Mouse (Mus musculus): ENCODE results near the gene Exoc4. TPM values are rescaled to one million over a fixed set of nuclear protein-coding genes. Genes with fewer than 3 reads are reported as not detected.

Gene Exoc4
- polyA plus RNA-seq, 1 experiment from 2014 or later = 9.8 TPM

DNA sequence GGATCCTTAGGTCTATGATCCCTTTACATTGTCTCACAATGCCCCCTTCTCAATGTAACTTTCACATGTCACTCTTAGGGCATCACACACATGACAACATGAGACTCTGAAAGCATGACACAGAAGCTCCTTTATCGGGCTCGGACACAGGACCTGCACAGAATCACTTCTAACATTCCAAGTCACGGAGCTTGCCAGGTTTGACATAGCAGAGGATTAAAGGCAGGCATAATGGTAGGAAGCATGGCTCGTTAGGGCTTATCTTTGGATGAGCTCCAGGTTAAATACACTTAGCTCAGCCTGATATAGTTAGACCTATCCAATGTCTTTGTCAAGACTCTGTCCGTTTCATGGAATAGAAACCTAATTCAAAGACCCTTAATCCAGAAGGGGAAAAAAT is 690.3 kb downstream of the Exoc4 start:
- Histone ChIP-seq H3K9ac (no peak overlapping the region), H3K36me3 (replicated peaks) (no peaks in the 10 kb centered on the region), H3K27ac (replicated peaks) (no peak overlapping the region), H3K4me2 (no peak overlapping the region), H3K9me3 (replicated peaks) (no peaks in the 10 kb centered on the region), H3K27me3 (no peaks in the 10 kb centered on the region), H3K4me3 (replicated peaks) (no peak overlapping the region), H3K4me1 (replicated peaks) (no peaks in the 10 kb centered on the region)
- ATAC-seq (ENCODE audit: insufficient read depth) = no peak
- 58% methylated on average over 5 of the region's 5 CpGs for WGBS (ENCODE audit: insufficient replicate concordance)

GRCm38 (mm10) chr6:33946911-33947489 is 698.1 kb downstream of the Exoc4 start:
- Histone ChIP-seq H3K27ac (replicated peaks) (no peak overlapping the region), H3K27me3 (no peaks in the 10 kb centered on the region), H3K4me1 (replicated peaks) (no peaks in the 10 kb centered on the region), H3K4me2 (no peak overlapping the region), H3K9ac (no peak overlapping the region), H3K9me3 (replicated peaks) (no peaks in the 10 kb centered on the region), H3K36me3 (replicated peaks) (no peaks in the 10 kb centered on the region), H3K4me3 (replicated peaks) (no peak overlapping the region)
- 51% methylated on average over 2 of the region's 2 CpGs for WGBS (ENCODE audit: insufficient replicate concordance)
- no peak for ATAC-seq (ENCODE audit: insufficient read depth)

DNA sequence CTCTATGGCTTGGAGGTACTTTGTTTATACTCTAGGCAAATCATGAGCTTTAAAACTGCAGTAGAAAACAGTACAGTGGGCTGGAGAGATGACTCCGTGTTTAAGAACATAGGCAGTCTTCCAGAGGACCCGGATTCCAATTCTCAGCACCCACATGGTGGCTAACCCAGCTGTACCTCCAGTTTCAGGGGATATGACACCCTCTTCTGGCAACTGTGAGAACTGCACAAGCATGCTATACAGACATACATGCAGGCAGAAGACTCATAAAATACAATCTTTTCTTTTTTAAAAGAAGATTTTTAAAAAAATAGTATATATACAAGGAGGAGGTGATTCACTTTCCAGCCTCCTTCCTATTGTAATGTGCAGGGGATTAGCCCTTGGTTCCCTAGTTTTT is 701.2 kb downstream of the Exoc4 start:
- no peaks in the 10 kb centered on the region for H3K36me3 ChIP-seq (replicated peaks)
- no peak overlapping the region for H3K27ac ChIP-seq (replicated peaks)
- no peaks in the 10 kb centered on the region for H3K9me3 ChIP-seq (replicated peaks)
- H3K9ac ChIP-seq = no peak overlapping the region
- 78% methylated on average over 2 of the region's 2 CpGs for WGBS (ENCODE audit: insufficient replicate concordance)
- H3K27me3 ChIP-seq = no peaks in the 10 kb centered on the region
- H3K4me2 ChIP-seq = no peak overlapping the region
- H3K4me1 ChIP-seq (replicated peaks) = no peaks in the 10 kb centered on the region
- H3K4me3 ChIP-seq (replicated peaks) = no peak overlapping the region
- no peak for ATAC-seq (ENCODE audit: insufficient read depth)

- no peaks in the 10 kb centered on the region for H3K36me3 ChIP-seq (replicated peaks)
- H3K27me3 ChIP-seq = no peaks in the 10 kb centered on the region
- no peaks in the 10 kb centered on the region for H3K9me3 ChIP-seq (replicated peaks)
- ATAC-seq (ENCODE audit: insufficient read depth) = no peak
- no peak overlapping the region for H3K27ac ChIP-seq (replicated peaks)
- H3K4me3 ChIP-seq (replicated peaks) = no peak overlapping the region
- 78% methylated on average over 7 of the region's 7 CpGs for WGBS (ENCODE audit: insufficient replicate concordance)
- no peak overlapping the region for H3K4me2 ChIP-seq
- no peaks in the 10 kb centered on the region for H3K4me1 ChIP-seq (replicated peaks)
- no peak overlapping the region for H3K9ac ChIP-seq
Measured at GRCm38 (mm10) chr6:33955469-33955868, 706.6 kb downstream of the Exoc4 start.

- WGBS (ENCODE audit: insufficient replicate concordance) = 69% methylated on average over 3 of the region's 3 CpGs
Measured at GRCm38 (mm10) chr6:33958281-33958680, 709.4 kb downstream of the Exoc4 start.

DNA sequence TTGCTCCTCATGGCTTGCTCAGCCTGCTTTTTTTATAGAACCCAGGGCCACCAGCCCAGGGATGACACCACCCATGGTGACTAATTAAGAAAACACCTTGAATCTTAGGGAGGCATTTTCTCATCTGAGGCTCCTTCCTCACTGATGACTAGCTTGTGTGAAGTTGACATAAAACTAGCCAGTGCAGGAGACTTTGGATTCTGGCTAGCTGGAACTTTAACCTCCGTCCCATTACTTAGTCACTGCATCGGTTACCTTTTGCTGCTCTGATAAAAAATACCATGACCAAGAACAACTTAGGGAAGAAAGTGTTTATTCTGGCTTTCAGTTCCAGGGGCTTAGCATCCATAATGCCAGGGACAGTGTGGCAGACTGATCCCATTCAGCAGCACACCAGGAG is 711.9 kb downstream of the Exoc4 start:
- Histone ChIP-seq H3K36me3 (replicated peaks) (no peaks in the 10 kb centered on the region), H3K27ac (replicated peaks) (no peak overlapping the region), H3K4me1 (replicated peaks) (no peaks in the 10 kb centered on the region), H3K9ac (no peak overlapping the region), H3K27me3 (no peaks in the 10 kb centered on the region), H3K9me3 (replicated peaks) (no peaks in the 10 kb centered on the region), H3K4me3 (replicated peaks) (no peak overlapping the region), H3K4me2 (no peak overlapping the region)
- no peak for ATAC-seq (ENCODE audit: insufficient read depth)
- whole genome bisulfite sequencing (ENCODE audit: insufficient replicate concordance) = 83% methylated on average over 2 of the region's 2 CpGs

More at GRCm38 (mm10) chr6:33958281-33958680, 709.4 kb downstream of the Exoc4 start:
- no peaks in the 10 kb centered on the region for H3K9me3 ChIP-seq (replicated peaks)
- H3K4me1 ChIP-seq (replicated peaks) = no peaks in the 10 kb centered on the region
- no peak overlapping the region for H3K4me3 ChIP-seq (replicated peaks)
- ATAC-seq (ENCODE audit: insufficient read depth) = no peak
- H3K4me2 ChIP-seq = no peak overlapping the region
- H3K9ac ChIP-seq = no peak overlapping the region
- H3K27ac ChIP-seq (replicated peaks) = no peak overlapping the region
- no peaks in the 10 kb centered on the region for H3K27me3 ChIP-seq
- H3K36me3 ChIP-seq (replicated peaks) = no peaks in the 10 kb centered on the region

- no peak overlapping the region for H3K4me3 ChIP-seq (replicated peaks)
- no peak overlapping the region for H3K9ac ChIP-seq
- ATAC-seq (ENCODE audit: insufficient read depth) = no peak
- H3K27ac ChIP-seq (replicated peaks) = no peak overlapping the region
- no peaks in the 10 kb centered on the region for H3K36me3 ChIP-seq (replicated peaks)
- no peak overlapping the region for H3K4me2 ChIP-seq
- no peaks in the 10 kb centered on the region for H3K9me3 ChIP-seq (replicated peaks)
- H3K4me1 ChIP-seq (replicated peaks) = no peaks in the 10 kb centered on the region
- H3K27me3 ChIP-seq = no peaks in the 10 kb centered on the region
- WGBS (ENCODE audit: insufficient replicate concordance) = 59% methylated on average over 2 of the region's 2 CpGs
Measured at GRCm38 (mm10) chr6:33963092-33963491, 714.2 kb downstream of the Exoc4 start.

DNA sequence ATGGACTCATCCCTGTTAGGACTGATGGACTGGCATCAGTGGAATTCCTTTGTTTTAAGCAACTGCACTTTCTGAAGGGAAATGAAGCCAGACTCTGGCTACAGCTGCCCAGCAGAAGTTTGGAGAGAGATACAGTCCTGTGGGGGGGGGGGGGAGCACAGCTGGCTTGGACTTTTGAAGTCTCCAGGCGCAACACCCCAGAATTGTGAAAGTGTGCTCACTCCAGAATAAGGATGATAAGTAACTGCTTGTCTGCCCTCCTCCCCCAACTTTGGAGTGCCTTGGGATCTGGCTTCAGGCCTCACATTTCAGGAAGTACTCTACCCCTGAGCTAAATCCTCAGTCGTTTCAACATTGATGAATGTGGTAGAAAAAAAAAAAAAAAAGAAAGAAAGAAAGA is 716.7 kb downstream of the Exoc4 start:
- Histone ChIP-seq H3K4me2 (no peak overlapping the region), H3K27ac (replicated peaks) (no peak overlapping the region), H3K27me3 (no peaks in the 10 kb centered on the region), H3K4me3 (replicated peaks) (no peak overlapping the region), H3K9me3 (replicated peaks) (no peaks in the 10 kb centered on the region), H3K36me3 (replicated peaks) (no peaks in the 10 kb centered on the region), H3K4me1 (replicated peaks) (no peaks in the 10 kb centered on the region), H3K9ac (no peak overlapping the region)
- 44% methylated on average over 2 of the region's 2 CpGs for WGBS (ENCODE audit: insufficient replicate concordance)
- no peak for ATAC-seq (ENCODE audit: insufficient read depth)

- no peak overlapping the region for H3K27ac ChIP-seq (replicated peaks)
- no peak for ATAC-seq (ENCODE audit: insufficient read depth)
- no peak overlapping the region for H3K9ac ChIP-seq
- 61% methylated on average over 2 of the region's 2 CpGs for WGBS (ENCODE audit: insufficient replicate concordance)
- no peaks in the 10 kb centered on the region for H3K4me1 ChIP-seq (replicated peaks)
- no peak overlapping the region for H3K4me3 ChIP-seq (replicated peaks)
- H3K36me3 ChIP-seq (replicated peaks) = no peaks in the 10 kb centered on the region
- H3K9me3 ChIP-seq (replicated peaks) = no peaks in the 10 kb centered on the region
- H3K27me3 ChIP-seq = no peaks in the 10 kb centered on the region
- no peak overlapping the region for H3K4me2 ChIP-seq
Measured at GRCm38 (mm10) chr6:33968746-33969145, 719.9 kb downstream of the Exoc4 start.

DNA sequence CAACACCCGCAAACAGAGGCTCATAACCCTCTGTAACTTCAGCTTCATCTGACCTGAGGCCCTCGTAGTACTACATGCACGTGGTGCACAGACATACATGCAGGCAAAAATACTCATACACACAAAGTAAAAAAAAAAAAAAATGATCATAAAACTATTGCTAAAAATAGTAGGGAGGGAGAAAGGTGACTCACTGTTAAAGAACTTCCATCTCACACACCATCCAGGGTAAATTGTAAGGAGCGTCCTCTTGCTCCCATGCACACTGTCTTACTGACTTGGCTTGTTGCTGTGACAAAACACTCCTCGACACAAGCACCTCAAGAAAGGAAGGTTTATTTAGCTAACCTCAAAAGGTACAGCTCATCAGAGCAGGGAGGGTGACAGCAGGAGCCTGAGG is 723.9 kb downstream of the Exoc4 start:
- WGBS (ENCODE audit: insufficient replicate concordance) = 65% methylated on average over 5 of the region's 5 CpGs

GRCm38 (mm10) chr6:33976576-33976975 is 727.7 kb downstream of the Exoc4 start:
- WGBS (ENCODE audit: insufficient replicate concordance) = 64% methylated on average over 10 of the region's 10 CpGs
- no peak overlapping the region for H3K4me3 ChIP-seq (replicated peaks)

More for the DNA sequence above, 723.9 kb downstream of the Exoc4 start:
- no peak overlapping the region for H3K4me3 ChIP-seq (replicated peaks)
- H3K9me3 ChIP-seq (replicated peaks) = no peaks in the 10 kb centered on the region
- H3K4me2 ChIP-seq = no peak overlapping the region
- H3K4me1 ChIP-seq (replicated peaks) = no peaks in the 10 kb centered on the region
- H3K27me3 ChIP-seq = no peaks in the 10 kb centered on the region
- H3K9ac ChIP-seq = no peak overlapping the region
- H3K27ac ChIP-seq (replicated peaks) = no peak overlapping the region
- H3K36me3 ChIP-seq (replicated peaks) = no peaks in the 10 kb centered on the region
- ATAC-seq (ENCODE audit: insufficient read depth) = no peak

GRCm38 (mm10) chr6:33977448-33977847 is 728.6 kb downstream of the Exoc4 start:
- H3K36me3 ChIP-seq (replicated peaks) = no peaks in the 10 kb centered on the region
- no peaks in the 10 kb centered on the region for H3K27me3 ChIP-seq
- H3K9me3 ChIP-seq (replicated peaks) = no peaks in the 10 kb centered on the region
- 58% methylated on average over 4 of the region's 4 CpGs for WGBS (ENCODE audit: insufficient replicate concordance)
- no peak overlapping the region for H3K4me3 ChIP-seq (replicated peaks)
- no peak overlapping the region for H3K9ac ChIP-seq
- no peak overlapping the region for H3K27ac ChIP-seq (replicated peaks)
- no peak for ATAC-seq (ENCODE audit: insufficient read depth)
- no peak overlapping the region for H3K4me2 ChIP-seq
- H3K4me1 ChIP-seq (replicated peaks) = no peaks in the 10 kb centered on the region

More at GRCm38 (mm10) chr6:33976576-33976975, 727.7 kb downstream of the Exoc4 start:
- no peak overlapping the region for H3K4me2 ChIP-seq
- H3K9me3 ChIP-seq (replicated peaks) = no peaks in the 10 kb centered on the region
- H3K4me1 ChIP-seq (replicated peaks) = no peaks in the 10 kb centered on the region
- no peak overlapping the region for H3K27ac ChIP-seq (replicated peaks)
- H3K27me3 ChIP-seq = no peaks in the 10 kb centered on the region
- no peak overlapping the region for H3K9ac ChIP-seq
- ATAC-seq (ENCODE audit: insufficient read depth) = no peak
- no peaks in the 10 kb centered on the region for H3K36me3 ChIP-seq (replicated peaks)
